Mouse (Mus musculus): Measurements from ENCODE around the gene Tbc1d25. TPM values are rescaled to one million over a fixed set of nuclear protein-coding genes. Genes with fewer than 3 reads are reported as not detected.

Tbc1d25 gene
- polyA plus RNA-seq (2011; ENCODE audit: insufficient read depth, insufficient read length, low read depth, missing spikeins): 9.5 and 10.9 TPM in 2 replicates

DNA sequence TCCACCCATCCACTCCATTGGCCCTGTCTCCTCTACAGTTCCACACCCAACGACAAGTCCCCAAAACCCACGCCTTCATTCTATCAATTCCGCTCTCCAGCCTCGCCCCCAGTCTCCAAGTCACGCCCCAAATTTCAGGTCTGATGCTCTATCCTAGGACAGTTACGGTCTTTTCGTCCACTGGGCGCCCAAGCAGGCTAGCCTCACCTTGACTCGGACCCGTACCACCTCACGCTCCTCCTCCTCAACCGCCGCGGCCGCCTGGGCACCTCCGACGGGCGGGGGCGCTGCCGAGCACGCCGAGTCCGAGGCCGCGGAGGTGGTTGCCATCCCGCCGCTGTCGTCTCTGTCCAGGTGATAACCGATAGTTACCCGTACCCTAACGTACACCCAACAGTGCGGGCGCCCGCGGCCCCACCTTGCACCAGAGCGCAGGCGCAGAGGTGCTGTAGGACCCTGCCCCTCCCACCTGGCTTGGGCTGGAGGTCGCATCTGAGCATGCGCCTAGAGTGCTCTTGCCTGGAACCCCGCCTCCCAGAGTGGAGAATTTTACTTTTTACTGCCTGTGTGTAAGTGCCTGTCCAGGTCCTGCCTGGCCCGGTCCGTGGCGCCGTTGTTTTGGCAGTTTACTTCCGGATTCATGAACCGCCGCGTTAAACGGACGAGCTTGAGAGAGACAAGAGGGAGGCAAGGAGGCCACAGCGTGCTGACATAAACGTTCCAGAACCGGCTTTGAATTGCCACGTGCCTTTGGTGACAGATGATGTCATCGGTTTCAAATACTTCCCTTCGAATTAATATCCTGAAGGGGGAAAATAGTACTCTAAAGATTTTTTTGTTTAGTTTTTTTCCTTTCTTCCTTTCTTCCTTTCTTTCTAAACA, at the start of gene Tbc1d25:
TSS of gene Tbc1d25 (minus strand) at position 678 of the 882 bp plus-strand sequence.
- Histone ChIP-seq H3K9me3 (replicated peaks; ENCODE audit: control insufficient read depth, insufficient read depth, low read length, poor library complexity, severe bottlenecking) (no peaks in the 10 kb centered on the region), H3K4me1 (ENCODE audit: control insufficient read depth, insufficient read depth, low read length) (no peaks in the 10 kb centered on the region), H3K4me3 (ENCODE audit: low read depth, low read length) (peak within 1 kb of the TSS; percentile 87), H3K9ac (ENCODE audit: low read depth, poor library complexity, severe bottlenecking) (peak within 1 kb of the TSS; percentile 59), H3K27me3 (ENCODE audit: control insufficient read depth, insufficient read depth, low read length, poor library complexity, severe bottlenecking) (no peaks in the 10 kb centered on the region), H3K36me3 (ENCODE audit: control insufficient read depth, insufficient read depth, low read length, poor library complexity, severe bottlenecking) (peaks cover 11% of the 10 kb centered on the region), H3K27ac (ENCODE audit: insufficient read depth, low read length) (peak within 1 kb of the TSS; percentile 72)
- TF ChIP-seq POLR2A (IDR thresholded peaks at IDR 0.05; ENCODE audit: insufficient read depth, low read length) (no peak), CTCF (IDR thresholded peaks at IDR 0.05; ENCODE audit: low read depth, low read length) (no peak), EP300 (IDR thresholded peaks at IDR 0.05; ENCODE audit: insufficient read depth, low read depth, low read length) (no peak)

DNA sequence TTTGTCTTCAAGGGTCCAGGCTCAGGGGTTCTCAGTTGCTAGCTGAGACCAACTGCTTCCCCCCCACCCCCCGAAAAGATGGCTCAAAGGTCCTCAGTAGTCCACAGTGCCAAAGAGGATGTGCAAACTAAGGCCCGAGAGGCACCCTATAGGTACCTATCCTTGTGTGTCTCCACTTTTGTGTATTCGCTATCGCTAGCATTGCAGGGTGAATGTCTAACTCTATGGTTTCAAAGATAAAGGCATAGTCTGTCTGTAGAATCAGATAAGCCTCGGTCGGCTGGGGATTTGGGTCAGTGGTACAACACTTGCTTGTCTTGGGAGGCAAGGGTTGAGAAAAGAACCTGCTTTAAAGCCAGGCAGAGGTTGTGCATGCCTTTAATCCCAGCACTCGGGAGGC, 47.5 kb upstream of the Tbc1d25 start:
- Histone ChIP-seq H3K4me3 (ENCODE audit: low read depth, low read length) (no peak overlapping the region), H3K27ac (ENCODE audit: insufficient read depth, low read length) (no peak overlapping the region), H3K4me1 (ENCODE audit: control insufficient read depth, insufficient read depth, low read length) (peaks cover 2% of the 10 kb centered on the region), H3K9me3 (replicated peaks; ENCODE audit: control insufficient read depth, insufficient read depth, low read length, poor library complexity, severe bottlenecking) (no peaks in the 10 kb centered on the region), H3K36me3 (ENCODE audit: control insufficient read depth, insufficient read depth, low read length, poor library complexity, severe bottlenecking) (no peaks in the 10 kb centered on the region), H3K27me3 (ENCODE audit: control insufficient read depth, insufficient read depth, low read length, poor library complexity, severe bottlenecking) (no peaks in the 10 kb centered on the region; the same call in 1 of the 2 replicates), H3K9ac (ENCODE audit: low read depth, poor library complexity, severe bottlenecking) (no peak overlapping the region)
- TF ChIP-seq POLR2A (IDR thresholded peaks at IDR 0.05; ENCODE audit: insufficient read depth, low read length): no peak
- TF ChIP-seq CTCF (IDR thresholded peaks at IDR 0.05; ENCODE audit: low read depth, low read length): no peak
- no peak for TF ChIP-seq EP300 (IDR thresholded peaks at IDR 0.05; ENCODE audit: insufficient read depth, low read depth, low read length)

DNA sequence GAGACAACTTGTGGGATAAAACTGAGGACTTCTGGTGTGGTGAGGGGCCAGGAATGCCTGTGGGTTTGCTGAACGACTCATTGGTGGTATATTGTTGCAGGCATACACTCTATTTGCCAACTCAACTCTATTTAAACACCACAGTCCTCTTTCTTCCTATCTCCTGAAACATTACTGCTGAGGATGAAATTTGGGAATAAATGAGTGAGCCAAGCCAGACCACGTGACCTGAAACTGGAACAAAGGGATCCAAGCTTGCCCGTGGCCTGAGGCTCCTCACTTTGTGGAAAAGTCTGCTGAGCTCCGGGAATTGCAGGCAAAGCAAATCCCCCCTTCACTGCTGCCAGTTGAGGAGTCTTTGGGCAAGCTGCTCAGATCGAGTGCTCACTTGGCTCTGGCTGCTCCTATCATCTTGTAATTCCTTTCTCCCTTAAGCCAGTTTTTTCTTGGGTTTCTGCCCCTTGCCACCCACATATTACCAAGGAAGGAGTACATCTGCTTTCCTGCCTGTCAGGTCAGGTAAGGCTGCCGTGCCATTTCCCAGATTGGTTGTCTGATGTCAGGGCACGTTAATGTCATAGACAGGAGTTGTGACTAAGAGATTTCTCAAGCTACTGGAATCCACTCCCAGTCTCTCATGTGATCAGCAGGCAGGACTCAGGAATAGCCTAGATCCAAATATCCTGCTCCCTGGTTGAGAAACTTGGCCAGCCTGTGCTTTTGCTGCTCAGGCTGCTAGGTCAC, 46.9 kb upstream of the Tbc1d25 start:
- Histone ChIP-seq H3K9ac (ENCODE audit: low read depth, poor library complexity, severe bottlenecking) (no peak overlapping the region), H3K27me3 (ENCODE audit: control insufficient read depth, insufficient read depth, low read length, poor library complexity, severe bottlenecking) (no peaks in the 10 kb centered on the region; the same call in 1 of the 2 replicates), H3K4me3 (ENCODE audit: low read depth, low read length) (no peak overlapping the region), H3K27ac (ENCODE audit: insufficient read depth, low read length) (no peak overlapping the region), H3K36me3 (ENCODE audit: control insufficient read depth, insufficient read depth, low read length, poor library complexity, severe bottlenecking) (no peaks in the 10 kb centered on the region), H3K9me3 (replicated peaks; ENCODE audit: control insufficient read depth, insufficient read depth, low read length, poor library complexity, severe bottlenecking) (no peaks in the 10 kb centered on the region), H3K4me1 (ENCODE audit: control insufficient read depth, insufficient read depth, low read length) (peaks cover 2% of the 10 kb centered on the region)
- TF ChIP-seq CTCF (IDR thresholded peaks at IDR 0.05; ENCODE audit: low read depth, low read length) (no peak), POLR2A (IDR thresholded peaks at IDR 0.05; ENCODE audit: insufficient read depth, low read length) (no peak), EP300 (IDR thresholded peaks at IDR 0.05; ENCODE audit: insufficient read depth, low read depth, low read length) (no peak)

DNA sequence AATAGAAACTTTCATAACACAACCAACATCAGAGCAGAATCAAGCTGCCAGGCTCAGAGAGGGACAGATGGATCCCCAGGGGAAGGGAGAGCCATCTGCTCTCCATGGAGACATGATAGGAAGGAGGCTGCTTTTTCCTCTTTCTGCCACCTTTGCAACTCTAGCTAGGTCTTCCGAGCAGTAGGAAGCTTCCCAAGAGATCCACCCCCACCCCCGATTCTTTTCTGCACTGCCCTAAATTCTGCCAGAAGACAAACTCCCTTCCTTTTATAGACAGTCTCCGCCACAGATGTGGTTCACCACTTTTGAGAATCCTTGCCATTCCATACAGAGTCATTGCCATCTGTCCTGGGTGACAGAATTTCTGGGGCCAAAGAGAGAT, 46.3 kb upstream of the Tbc1d25 start:
- Histone ChIP-seq H3K9ac (ENCODE audit: low read depth, poor library complexity, severe bottlenecking) (no peak overlapping the region), H3K9me3 (replicated peaks; ENCODE audit: control insufficient read depth, insufficient read depth, low read length, poor library complexity, severe bottlenecking) (no peaks in the 10 kb centered on the region), H3K4me1 (ENCODE audit: control insufficient read depth, insufficient read depth, low read length) (peaks cover 2% of the 10 kb centered on the region), H3K4me3 (ENCODE audit: low read depth, low read length) (no peak overlapping the region), H3K27ac (ENCODE audit: insufficient read depth, low read length) (no peak overlapping the region), H3K36me3 (ENCODE audit: control insufficient read depth, insufficient read depth, low read length, poor library complexity, severe bottlenecking) (no peaks in the 10 kb centered on the region), H3K27me3 (ENCODE audit: control insufficient read depth, insufficient read depth, low read length, poor library complexity, severe bottlenecking) (no peaks in the 10 kb centered on the region; the same call in 1 of the 2 replicates)
- TF ChIP-seq EP300 (IDR thresholded peaks at IDR 0.05; ENCODE audit: insufficient read depth, low read depth, low read length): no peak
- TF ChIP-seq CTCF (IDR thresholded peaks at IDR 0.05; ENCODE audit: low read depth, low read length): no peak

DNA sequence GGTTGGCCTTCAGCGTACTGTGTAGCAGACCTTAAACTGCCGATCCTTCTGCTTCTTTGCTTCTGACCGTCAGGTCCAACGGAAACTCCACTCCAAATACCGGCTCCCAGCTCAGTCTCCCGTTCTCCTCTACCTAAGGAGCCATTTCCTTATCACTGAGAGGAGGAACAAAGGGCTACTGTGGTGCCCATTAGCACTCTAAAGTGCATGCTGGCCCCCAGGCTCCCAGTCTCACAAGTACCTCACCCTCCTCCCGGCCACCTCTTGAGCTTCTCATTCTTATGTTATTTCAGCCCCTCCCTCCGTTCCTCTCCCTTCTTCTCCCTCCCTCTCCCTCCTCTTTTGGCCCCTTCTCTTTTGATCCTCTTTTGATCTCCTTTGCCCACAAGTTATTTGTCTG, 43.7 kb upstream of the Tbc1d25 start:
- Histone ChIP-seq H3K9ac (ENCODE audit: low read depth, poor library complexity, severe bottlenecking) (no peak overlapping the region), H3K4me1 (ENCODE audit: control insufficient read depth, insufficient read depth, low read length) (peaks cover 2% of the 10 kb centered on the region), H3K27me3 (ENCODE audit: control insufficient read depth, insufficient read depth, low read length, poor library complexity, severe bottlenecking) (no peaks in the 10 kb centered on the region; the same call in 1 of the 2 replicates), H3K4me3 (ENCODE audit: low read depth, low read length) (no peak overlapping the region), H3K27ac (ENCODE audit: insufficient read depth, low read length) (peak overlapping the region; percentile 71; the same call in 1 of the 2 replicates), H3K9me3 (replicated peaks; ENCODE audit: control insufficient read depth, insufficient read depth, low read length, poor library complexity, severe bottlenecking) (no peaks in the 10 kb centered on the region), H3K36me3 (ENCODE audit: control insufficient read depth, insufficient read depth, low read length, poor library complexity, severe bottlenecking) (no peaks in the 10 kb centered on the region)
- no peak for TF ChIP-seq POLR2A (IDR thresholded peaks at IDR 0.05; ENCODE audit: insufficient read depth, low read length)
- peak; percentile 91 for TF ChIP-seq EP300 (IDR thresholded peaks at IDR 0.05; ENCODE audit: insufficient read depth, low read depth, low read length)

Measured in ES-Bruce4 (cell line).